Mouse (Mus musculus): Measurements from ENCODE around the gene Rsph6a.

Rsph6a gene

GRCm38 (mm10) chr7:19054047-19054776 lies at the start of gene Rsph6a:
TSS of gene Rsph6a (plus strand) at chr7:19054690.
- DNase-seq (ENCODE audit: low read depth in 1 of 2, low spot score in 2 of 2) = no peak

GRCm38 (mm10) chr7:19005417-19006121 lies 48.9 kb upstream of the Rsph6a start:
- no peak for DNase-seq (ENCODE audit: low read depth in 1 of 2, low spot score in 2 of 2)

GRCm38 (mm10) chr7:19006476-19006875 lies 48.0 kb upstream of the Rsph6a start:
- peak in 1 of 2 experiments; percentile 76 for DNase-seq (ENCODE audit: low read depth in 1 of 2, low spot score in 2 of 2)

- DNase-seq (ENCODE audit: low read depth in 1 of 2, low spot score in 2 of 2) = no peak
These were observed 47.2 kb upstream of the Rsph6a start for GRCm38 (mm10) chr7:19007026-19007977.

DNA sequence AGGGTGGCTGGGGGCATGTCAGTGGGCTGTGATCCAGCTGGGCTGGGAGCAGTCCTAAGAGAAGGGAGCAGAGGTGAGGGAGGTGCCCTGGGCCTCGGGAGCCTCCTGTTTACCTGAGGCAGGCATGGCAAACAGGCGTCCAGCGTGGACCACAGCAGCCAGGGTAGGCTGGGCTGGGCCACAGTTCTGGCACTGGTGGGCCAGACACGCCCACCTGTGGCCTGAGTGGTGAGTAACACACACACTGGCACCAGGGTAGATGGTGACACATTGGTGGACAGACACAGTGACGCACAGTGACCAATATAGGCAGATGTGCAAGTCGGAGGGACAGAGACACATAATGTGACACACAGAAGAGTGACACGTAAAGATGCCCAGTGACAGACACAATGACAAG lies 43.9 kb upstream of the Rsph6a start:
- no peak for DNase-seq (ENCODE audit: low read depth in 1 of 2, low spot score in 2 of 2)

GRCm38 (mm10) chr7:19012025-19012621 lies 42.4 kb upstream of the Rsph6a start:
- DNase-seq (ENCODE audit: low read depth in 1 of 2, low spot score in 2 of 2) = no peak

GRCm38 (mm10) chr7:19012882-19013281 lies 41.6 kb upstream of the Rsph6a start:
- no peak for DNase-seq (ENCODE audit: low read depth in 1 of 2, low spot score in 2 of 2)

- no peak for DNase-seq (ENCODE audit: low read depth in 1 of 2, low spot score in 2 of 2)
These were observed 40.0 kb upstream of the Rsph6a start for GRCm38 (mm10) chr7:19014452-19014851.

GRCm38 (mm10) chr7:19016042-19016441 lies 38.4 kb upstream of the Rsph6a start:
- DNase-seq (ENCODE audit: low read depth in 1 of 2, low spot score in 2 of 2) = no peak

GRCm38 (mm10) chr7:19017909-19018308 lies 36.6 kb upstream of the Rsph6a start:
- DNase-seq (ENCODE audit: low read depth in 1 of 2, low spot score in 2 of 2) = no peak

- no peak for DNase-seq (ENCODE audit: low read depth in 1 of 2, low spot score in 2 of 2)
These were observed 33.4 kb upstream of the Rsph6a start for GRCm38 (mm10) chr7:19021048-19021447.

- DNase-seq (ENCODE audit: low read depth in 1 of 2, low spot score in 2 of 2) = no peak
These were observed 32.1 kb upstream of the Rsph6a start for GRCm38 (mm10) chr7:19022189-19022958.

GRCm38 (mm10) chr7:19023357-19023814 lies 31.1 kb upstream of the Rsph6a start, which contains the start of gene Foxa3:
TSS of gene Foxa3 (minus strand) at chr7:19023538.
- no peak for DNase-seq (ENCODE audit: low read depth in 1 of 2, low spot score in 2 of 2)

DNA sequence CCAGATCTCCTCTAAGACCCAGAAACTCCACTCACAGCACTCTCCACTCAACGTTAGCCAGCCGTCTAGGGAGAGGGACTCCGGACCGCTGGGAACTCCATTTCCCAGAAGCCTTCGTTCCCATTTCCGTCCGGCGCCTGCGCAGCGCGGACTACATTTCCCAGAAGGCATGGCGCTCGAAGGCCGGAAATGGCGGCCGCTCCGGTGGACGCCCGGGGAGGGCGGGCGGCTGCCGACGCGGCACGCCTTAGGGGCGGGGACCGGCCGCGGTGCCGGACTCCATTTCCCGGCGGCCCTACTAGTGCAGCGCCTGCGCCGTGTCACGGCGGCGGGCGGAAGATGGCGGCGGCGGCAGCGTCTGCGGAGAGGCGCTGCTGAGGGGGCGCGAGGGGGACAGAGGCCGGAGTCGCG lies 30.4 kb upstream of the Rsph6a start, which contains the start of gene Sympk:
Gene Sympk (plus strand): TSS at position 282 of the 411 bp plus-strand sequence.
- peak; percentile 91 to 93 for DNase-seq (ENCODE audit: low read depth in 1 of 2, low spot score in 2 of 2)

DNA sequence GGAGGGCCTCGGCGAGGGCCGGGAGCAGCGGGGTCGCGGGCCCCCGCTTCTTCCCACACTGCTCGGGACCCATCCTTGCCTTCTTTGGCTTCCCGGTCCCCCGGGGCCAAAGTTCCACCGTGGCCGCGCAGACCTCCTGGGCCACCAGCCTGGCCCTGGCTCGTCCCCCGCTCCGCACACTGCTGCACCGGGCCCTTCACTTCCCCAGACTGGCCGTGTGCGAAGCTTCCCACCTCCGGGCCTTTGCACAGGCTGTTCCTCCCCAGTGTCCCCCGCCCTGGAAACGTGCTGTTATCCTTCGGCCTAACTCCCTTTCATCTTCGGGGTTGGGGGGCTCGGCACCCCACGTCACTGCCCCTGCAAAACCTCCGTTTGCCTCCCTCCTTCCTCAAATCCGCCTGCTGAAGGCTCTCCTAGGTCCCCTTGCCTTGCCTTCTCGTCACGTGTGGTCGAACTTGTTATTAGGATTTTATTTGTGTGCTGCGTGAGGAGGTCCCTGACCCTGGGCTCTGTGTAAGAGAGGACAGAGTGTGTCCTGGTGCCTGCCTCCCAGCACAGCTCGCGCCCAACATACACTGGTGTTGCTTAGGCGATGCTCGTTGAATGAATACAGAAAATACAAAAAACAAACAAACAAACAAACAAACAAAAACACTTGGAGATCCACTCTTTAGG lies 29.8 kb upstream of the Rsph6a start:
- DNase-seq (ENCODE audit: low read depth in 1 of 2, low spot score in 2 of 2) = peak in 1 of 2 experiments; percentile 14

DNA sequence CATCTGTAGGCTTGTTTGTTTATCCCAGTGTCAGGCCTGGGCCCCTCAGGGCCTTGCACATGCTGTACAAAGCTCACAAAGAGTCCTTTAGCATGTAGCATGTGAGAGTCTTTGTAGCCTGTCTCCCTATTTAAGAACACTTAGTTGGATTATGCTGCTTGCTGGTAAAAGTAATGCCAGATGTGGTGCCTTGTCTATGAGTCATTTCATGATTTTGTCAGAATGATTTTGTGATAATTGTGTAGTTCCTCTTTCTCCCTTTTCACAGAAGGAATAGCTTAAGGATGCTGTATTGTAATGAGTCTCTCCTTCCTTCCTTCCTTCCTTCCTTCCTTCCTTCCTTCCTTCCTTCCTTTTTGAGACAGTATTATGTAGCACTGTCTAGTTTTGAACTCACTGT lies 26.4 kb upstream of the Rsph6a start:
- DNase-seq (ENCODE audit: low read depth in 1 of 2, low spot score in 2 of 2) = no peak

- peak in 1 of 2 experiments; percentile 25 for DNase-seq (ENCODE audit: low read depth in 1 of 2, low spot score in 2 of 2)
These were observed 25.3 kb upstream of the Rsph6a start for GRCm38 (mm10) chr7:19029084-19029653.

DNA sequence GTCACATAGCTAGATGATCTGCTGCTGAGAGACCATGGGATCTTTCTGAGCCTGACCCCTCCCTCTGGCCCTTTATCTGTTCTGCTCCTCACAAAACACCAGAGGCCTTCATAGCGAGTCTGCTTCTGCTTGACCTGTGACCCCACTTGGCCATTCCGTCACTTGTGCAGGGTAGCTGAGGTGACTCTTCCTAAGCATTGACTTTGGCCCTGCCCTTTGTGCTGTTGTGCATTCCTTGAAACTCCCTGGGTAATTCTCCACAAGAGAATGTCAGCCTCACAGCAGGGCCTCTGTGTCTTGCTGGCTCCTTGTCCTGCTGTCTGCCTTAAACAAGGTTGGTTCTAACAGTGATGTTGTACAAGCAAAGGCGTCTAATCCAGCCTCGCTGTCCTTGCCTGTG lies 22.8 kb upstream of the Rsph6a start:
- DNase-seq (ENCODE audit: low read depth in 1 of 2, low spot score in 2 of 2) = no peak

DNA sequence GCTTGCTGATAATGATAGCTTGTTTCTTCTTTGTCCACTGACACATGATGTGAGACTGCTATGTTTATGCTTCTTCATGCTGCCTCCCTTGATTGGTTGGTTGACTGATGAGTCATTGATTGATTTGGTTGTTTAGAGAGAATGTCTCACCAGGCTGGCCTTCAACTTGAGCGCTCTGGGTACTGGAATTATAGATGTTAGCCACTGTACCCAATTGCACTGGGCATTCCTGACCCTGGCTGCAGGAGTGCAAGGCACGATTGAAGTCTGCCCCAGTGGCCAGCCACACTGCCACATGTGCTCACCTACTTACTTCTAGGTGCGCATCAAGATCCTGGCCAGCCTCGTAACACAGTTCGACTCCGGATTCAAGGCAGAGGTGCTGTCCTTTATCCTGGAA lies 9.9 kb upstream of the Rsph6a start:
- DNase-seq (ENCODE audit: low read depth in 1 of 2, low spot score in 2 of 2) = no peak
